Mouse (Mus musculus) lung, adult 2 months (tissue): Measurements from ENCODE around the gene Acot6. TPM values are rescaled to one million over a fixed set of nuclear protein-coding genes. Genes with fewer than 3 reads are reported as not detected.

Source experiments
- DNase-seq: peaks from one replicate; pipeline ENCODE4 v3.0.0; 2022
- H3K4me1 ChIP-seq: fragments of 200-500 bp; 2 replicates; pipeline ENCODE4 v1.6.1; 2011; ENCODE audit warnings: low read length; ENCODE audit not compliant: control insufficient read depth, insufficient read depth
- H3K4me3 ChIP-seq: fragments of 200-500 bp; replicated peaks from 2 replicates; pipeline ENCODE3; 2011; ENCODE audit warnings: low read depth, mild to moderate bottlenecking, control low read depth, low read length; ENCODE audit errors: extremely low read depth
- CTCF ChIP-seq: fragments of 200-500 bp; IDR thresholded peaks from 2 replicates; pipeline ENCODE4 v1.5.1; 2011; ENCODE audit warnings: mild to moderate bottlenecking, low read length, control low read depth; ENCODE audit not compliant: insufficient read depth
- POLR2A ChIP-seq: fragments of 200-500 bp; IDR thresholded peaks from 2 replicates; pipeline ENCODE4 v1.6.1; 2011; ENCODE audit warnings: low read depth, mild to moderate bottlenecking, control low read depth, low read length, borderline replicate concordance; ENCODE audit errors: extremely low read depth
- WGBS: fragments of 180-500 bp; shearing (Covaris S2); methylation state at CpG from one replicate; pipeline ENCODE4 v1.1.7; 2018; 5-methylcytosine and 5-hydroxymethylcytosine counted together
- polyA plus RNA-seq: library from polyadenylated mRNA; depleted of rRNA; stranded (reverse); fragments of >200 nt; gene quantifications from 2 replicates; pipeline ENCODE4 v1.2.3, GENCODE M21; 2012

Gene Acot6
- polyA plus RNA-seq, 1 experiment, result 1.9 TPM

DNA sequence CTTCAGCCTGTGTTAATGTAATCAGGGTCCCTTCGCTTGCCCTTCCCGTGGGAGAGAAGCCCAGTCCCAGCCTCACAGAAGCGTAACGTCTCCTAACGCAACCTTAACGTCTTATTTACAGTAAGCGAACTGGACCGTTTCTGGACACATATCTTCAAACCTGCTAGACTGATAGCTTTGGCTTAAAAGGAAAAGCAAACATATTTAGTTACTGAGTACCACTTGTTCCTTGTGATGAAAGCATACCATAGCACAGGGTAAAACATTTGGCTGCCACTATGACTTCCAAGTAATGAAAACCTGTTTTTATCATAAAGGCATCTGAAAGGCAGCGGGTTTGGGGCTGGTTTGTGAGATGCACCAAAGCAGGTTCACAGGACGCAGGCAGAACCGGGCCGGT, 25.4 kb downstream of the Acot6 start:
- peak; percentile 42 for DNase-seq
- no peak overlapping the region for H3K4me3 ChIP-seq
- 63% methylated on average over 12 of the region's 12 CpGs for WGBS
- TF ChIP-seq POLR2A (no peak), CTCF (no peak)
- H3K4me1 ChIP-seq, result no peaks in the 10 kb centered on the region; the same call in 1 of the 2 replicates

DNA sequence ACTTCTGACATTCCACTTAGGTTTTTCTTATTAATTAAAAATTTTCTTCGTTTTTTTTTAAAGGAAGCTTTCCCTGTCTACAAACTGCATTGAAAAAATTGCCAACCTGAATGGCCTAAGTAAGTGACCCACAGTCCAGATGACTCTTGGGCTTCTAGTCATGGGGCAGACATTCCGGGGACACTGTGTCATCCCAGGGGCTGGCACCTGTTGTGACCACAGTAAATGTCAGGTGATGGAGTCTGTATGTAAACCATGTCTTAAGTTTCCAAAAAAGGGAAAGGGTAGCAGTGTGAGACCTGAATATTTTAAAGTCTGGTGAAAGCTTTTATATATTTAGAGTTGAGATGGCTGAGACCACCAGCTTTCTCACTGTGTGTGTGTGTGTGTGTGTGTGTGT, 26.4 kb downstream of the Acot6 start:
- TF ChIP-seq CTCF (no peak), POLR2A (no peak)
- Histone ChIP-seq H3K4me3 (no peak overlapping the region), H3K4me1 (no peaks in the 10 kb centered on the region; the same call in 1 of the 2 replicates)
- no peak for DNase-seq
- 83% methylated on average over 2 of the region's 2 CpGs for WGBS

DNA sequence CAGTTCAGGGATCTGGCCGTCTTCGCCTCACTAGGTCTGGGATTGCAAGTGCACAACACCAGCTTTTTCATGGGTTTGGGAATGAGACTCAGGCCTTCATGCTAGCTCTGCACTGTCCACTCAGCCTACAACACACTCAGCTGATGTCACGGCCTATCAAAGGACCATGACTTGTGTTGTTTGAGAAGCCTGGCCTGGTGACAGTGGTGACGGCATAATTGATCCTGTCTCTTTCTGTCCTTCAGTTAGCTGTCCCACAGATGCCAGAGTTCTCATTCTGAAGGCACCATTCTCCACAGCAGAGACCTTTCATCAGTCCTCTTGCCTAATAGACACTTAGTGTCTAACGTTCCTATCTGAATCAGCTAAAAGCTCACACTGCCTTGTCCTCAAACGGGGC, 28.1 kb downstream of the Acot6 start:
- TF ChIP-seq POLR2A (no peak), CTCF (no peak)
- DNase-seq, result no peak
- H3K4me3 ChIP-seq, result no peak overlapping the region
- WGBS, result 83% methylated on average over 6 of the region's 6 CpGs
- H3K4me1 ChIP-seq, result no peaks in the 10 kb centered on the region; the same call in 1 of the 2 replicates

DNA sequence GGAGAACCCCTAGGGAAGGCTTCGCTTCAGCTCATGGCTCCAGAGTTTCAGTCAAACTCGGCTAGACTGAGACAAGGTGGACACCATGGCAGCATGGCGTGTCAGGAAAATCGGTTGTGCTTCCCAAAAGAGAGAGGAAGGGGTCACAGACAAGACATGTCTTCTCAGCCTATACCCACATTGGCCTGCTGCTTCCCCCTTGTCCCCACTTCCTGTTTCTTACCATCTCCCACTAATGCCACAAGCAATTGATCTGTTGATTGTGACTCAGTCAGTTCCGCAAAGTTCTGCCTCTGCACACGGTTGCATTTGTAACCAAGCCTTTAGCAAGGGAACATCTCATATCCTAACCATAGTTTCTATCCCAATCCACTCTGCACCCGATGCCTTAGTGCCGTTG, 29.5 kb downstream of the Acot6 start:
- Histone ChIP-seq H3K4me1 (no peaks in the 10 kb centered on the region), H3K4me3 (no peak overlapping the region)
- no peak for DNase-seq
- no peak for TF ChIP-seq CTCF
- TF ChIP-seq POLR2A, result no peak
- 86% methylated on average over 8 of the region's 8 CpGs for WGBS

DNA sequence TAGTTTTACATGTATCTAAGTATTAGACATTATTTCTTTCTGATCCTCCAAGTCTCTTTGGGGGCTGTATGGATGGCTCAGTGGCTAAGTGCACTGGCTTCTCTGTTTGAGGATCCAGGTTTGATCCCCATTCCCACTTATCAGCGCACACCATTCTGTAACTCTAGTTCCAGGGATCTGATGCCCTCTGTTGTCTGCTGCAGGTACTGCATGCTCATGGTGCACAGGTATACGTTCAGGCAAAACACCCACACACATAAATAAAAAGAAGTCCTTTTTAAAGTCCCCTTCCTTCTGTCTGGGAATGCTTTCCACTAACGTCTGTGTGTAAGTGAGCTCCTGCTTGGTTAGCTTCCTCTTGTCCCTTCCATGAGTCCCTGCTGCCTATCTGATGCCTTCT, 31.8 kb downstream of the Acot6 start:
- TF ChIP-seq CTCF (peak; percentile 51; the same call in 1 of the 2 replicates), POLR2A (no peak)
- Histone ChIP-seq H3K4me1 (no peaks in the 10 kb centered on the region), H3K4me3 (no peak overlapping the region)
- DNase-seq, result peak; percentile 57
- 63% methylated on average over 3 of the region's 3 CpGs for WGBS

DNA sequence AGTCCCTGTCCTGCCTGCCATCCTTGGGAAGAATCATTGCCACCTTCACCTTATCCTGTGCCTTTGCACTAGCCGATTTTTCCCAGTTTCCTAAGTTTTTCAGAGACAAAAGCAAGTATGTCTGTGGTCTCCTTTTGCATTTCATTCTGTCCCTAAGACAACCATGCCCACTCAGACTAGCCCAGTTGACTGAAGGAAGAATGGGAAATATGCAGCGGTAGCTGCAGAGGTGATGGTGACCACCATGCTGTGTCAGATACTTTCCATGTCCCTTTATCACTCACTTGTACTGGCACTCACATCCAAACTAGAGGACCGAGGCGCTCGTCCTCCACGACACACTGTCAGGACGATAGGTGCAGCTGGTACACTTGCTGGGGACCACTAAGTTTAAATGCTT, 36.7 kb downstream of the Acot6 start:
- no peaks in the 10 kb centered on the region for H3K4me1 ChIP-seq
- DNase-seq, result no peak
- no peak overlapping the region for H3K4me3 ChIP-seq
- no peak for TF ChIP-seq POLR2A
- TF ChIP-seq CTCF, result no peak
- 96% methylated on average over 7 of the region's 7 CpGs for WGBS

DNA sequence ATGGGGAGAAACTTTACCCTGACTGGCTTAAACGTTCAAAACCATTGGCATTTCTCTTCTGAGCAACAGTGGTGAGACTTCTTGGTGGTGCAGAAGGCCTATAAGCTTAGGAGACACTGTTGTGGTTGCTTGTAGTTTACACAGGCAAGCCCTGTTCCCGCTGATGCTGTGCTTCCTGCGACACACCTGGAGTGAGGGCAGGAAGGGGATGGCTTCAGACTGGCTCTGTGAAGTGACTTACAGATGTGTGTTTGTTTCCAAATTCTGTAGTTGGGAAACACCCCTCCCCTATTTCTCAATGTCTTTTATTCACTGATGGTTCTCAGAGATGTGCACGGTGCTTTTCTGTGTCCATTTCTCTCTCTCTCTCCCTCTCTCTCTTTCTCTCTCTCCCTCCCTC, 39.7 kb downstream of the Acot6 start:
- 72% methylated on average over 4 of the region's 4 CpGs for WGBS

DNA sequence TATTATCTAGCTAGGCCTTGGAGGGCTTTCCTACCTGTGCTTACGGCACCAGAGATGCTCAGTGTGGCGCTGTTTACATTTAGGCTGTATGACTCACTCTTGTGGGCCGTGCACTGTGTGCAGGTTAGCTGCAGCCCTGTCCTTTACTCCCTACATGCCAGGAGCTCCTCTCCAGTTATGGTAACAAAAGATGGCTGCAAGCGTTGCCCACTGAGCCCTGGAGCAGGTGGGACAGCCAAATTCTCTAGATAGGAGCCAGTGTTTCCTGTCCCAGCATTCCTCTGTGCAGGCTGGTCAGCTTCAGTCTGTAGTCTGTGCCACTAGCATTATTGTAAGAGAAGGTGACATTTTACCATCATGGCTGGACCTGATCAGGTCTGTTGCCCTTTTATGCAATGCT, 40.8 kb downstream of the Acot6 start:
- 74% methylated on average over 4 of the region's 4 CpGs for WGBS
- no peak overlapping the region for H3K4me3 ChIP-seq
- H3K4me1 ChIP-seq, result no peaks in the 10 kb centered on the region
- no peak for DNase-seq
- no peak for TF ChIP-seq CTCF
- no peak for TF ChIP-seq POLR2A

More for the DNA sequence above, 39.7 kb downstream of the Acot6 start:
- DNase-seq, result no peak
- no peak overlapping the region for H3K4me3 ChIP-seq
- no peak for TF ChIP-seq CTCF
- TF ChIP-seq POLR2A, result no peak
- no peaks in the 10 kb centered on the region for H3K4me1 ChIP-seq

DNA sequence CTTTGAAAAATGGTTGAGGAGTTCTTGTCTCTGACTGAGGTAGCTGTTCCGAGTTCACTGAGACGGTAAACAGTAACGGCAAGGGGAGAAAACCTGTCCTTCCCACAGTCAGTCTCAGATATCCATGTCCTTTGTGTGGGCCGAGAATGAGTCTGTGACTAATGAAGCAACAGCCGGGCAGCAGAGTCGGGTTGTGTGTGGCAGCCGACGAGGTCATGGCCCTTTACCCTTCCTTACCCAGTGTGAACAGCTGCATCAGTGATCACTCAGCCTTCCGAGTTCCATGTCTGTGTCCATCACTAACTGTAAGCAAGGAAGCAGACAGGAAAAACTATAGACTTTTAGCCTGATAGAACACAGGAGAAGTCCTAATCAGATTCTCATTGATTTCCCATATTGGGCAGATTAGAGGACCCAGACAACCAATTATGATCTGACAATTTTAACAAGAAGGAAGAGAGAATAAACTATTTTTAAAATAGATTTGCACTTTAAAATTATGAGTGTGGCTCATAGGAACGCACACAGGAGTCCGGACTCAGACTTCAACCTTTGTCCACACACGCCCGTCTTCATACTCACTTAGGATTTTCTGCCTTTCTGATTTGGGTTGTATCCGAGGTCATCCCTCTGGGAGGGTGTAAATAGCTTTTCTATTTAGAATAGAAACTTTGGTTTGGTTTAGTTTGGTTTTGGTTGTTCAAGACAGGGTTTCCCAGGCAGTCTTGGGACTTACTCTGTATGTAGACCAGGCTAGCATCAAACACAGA, 42.0 kb downstream of the Acot6 start:
- no peak overlapping the region for H3K4me3 ChIP-seq
- H3K4me1 ChIP-seq, result no peaks in the 10 kb centered on the region
- no peak for DNase-seq
- TF ChIP-seq POLR2A, result no peak
- no peak for TF ChIP-seq CTCF
- 67% methylated on average over 14 of the region's 14 CpGs for WGBS

DNA sequence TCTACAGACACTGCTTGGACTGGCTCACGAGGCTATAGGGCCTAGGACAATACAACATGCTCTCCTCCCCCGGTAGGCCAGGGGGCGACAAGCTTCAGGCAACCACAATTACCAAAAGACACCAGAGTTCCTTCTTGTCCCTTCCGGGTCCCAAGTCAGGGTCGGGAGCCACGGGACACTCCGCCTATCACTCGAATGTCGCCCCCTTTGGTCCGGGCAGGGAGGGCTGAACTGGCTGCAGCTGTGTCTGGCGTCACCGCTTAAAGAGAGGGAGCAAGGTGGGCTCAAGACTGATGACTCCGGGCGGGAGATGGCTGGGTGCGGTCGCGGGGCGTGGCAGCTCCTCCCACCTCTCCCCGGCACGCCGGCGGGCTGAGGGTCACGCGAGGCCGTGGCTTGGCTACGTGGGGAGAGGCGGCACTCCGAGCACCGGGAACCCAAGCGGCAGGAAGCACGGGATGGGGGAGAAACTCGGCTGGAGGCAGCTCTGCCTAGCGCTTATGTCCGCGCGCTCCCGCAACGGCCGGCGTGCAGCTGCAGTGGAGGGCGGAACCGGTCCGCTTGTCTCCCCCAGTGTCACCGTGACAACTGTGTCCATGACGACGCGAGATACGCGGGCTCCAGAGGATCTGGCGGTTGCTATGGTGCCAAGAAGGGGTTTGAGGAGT, 47.6 kb downstream of the Acot6 start, which contains the start of gene Pnma1:
Pnma1 (minus strand) TSS at position 536 of the 668 bp plus-strand sequence.
- DNase-seq, result peak; percentile 54
- Histone ChIP-seq H3K4me3 (peak within 1 kb of the TSS; percentile 60), H3K4me1 (no peaks in the 10 kb centered on the region)
- WGBS, result 2% methylated on average over 50 of the region's 50 CpGs
- TF ChIP-seq CTCF, result peak; percentile 65; the same call in 1 of the 2 replicates
- TF ChIP-seq POLR2A, result 0 out of 2 replicates have a peak, but pooled peaks have one; percentile 5
